Mouse (Mus musculus): ENCODE measurements at regions not wholly inside any gene's neighbourhood (a gene's known extent, or its start where the extent isn't known, plus 50 kb on each side); places are given as distances from the start of the nearest gene placed in this dataset.
A peak's percentile ranks its signal among the peaks of the same experiment; 100 is the strongest.

DNA sequence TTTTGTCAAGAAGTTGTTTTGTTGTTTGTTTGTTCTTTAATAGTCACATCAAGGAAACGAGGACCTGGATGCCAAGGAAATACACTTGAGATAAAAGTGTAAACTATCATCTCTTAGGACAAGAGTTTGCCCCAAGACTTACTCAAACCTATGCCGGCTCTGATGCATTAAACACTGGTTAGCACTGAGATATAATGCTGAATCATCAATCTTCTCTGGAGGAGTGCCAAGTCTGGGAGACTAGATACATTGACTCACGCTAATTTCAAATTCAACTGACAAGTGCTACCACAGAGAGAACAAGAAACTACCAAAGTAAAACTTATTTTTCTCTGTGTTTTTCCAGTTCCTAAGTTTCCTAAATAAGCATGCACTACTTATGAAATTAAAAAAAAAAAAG, 249.5 kb upstream of the Gm15217 start:
- Histone ChIP-seq H3K4me3 (replicated peaks; ENCODE audit: low read length) (no peak overlapping the region), H3K27ac (replicated peaks; ENCODE audit: low read depth, low read length) (no peak overlapping the region), H3K36me3 (ENCODE audit: control insufficient read depth, insufficient read depth, low read length) (no peaks in the 10 kb centered on the region), H3K27me3 (ENCODE audit: control insufficient read depth, insufficient read depth, low read length) (no peaks in the 10 kb centered on the region), H3K9me3 (ENCODE audit: control insufficient read depth, low read length) (no peaks in the 10 kb centered on the region), H3K4me2 (replicated peaks; ENCODE audit: low read depth, low read length, severe bottlenecking) (no peak overlapping the region), H3K4me1 (ENCODE audit: control insufficient read depth, insufficient read depth, low read length) (no peaks in the 10 kb centered on the region), H3K9ac (ENCODE audit: low read depth, low read length, severe bottlenecking) (no peak overlapping the region)
- ATAC-seq (ENCODE audit: low FRiP score, low read depth): no peak
- no peak for TF ChIP-seq POLR2A (IDR thresholded peaks at IDR 0.05; ENCODE audit: borderline replicate concordance, extremely low read depth, insufficient read depth, insufficient read length)
- WGBS: 69% methylated on average over 3 of the region's 3 CpGs
- DNase-seq (ENCODE audit: low spot score): peak; percentile 22

DNA sequence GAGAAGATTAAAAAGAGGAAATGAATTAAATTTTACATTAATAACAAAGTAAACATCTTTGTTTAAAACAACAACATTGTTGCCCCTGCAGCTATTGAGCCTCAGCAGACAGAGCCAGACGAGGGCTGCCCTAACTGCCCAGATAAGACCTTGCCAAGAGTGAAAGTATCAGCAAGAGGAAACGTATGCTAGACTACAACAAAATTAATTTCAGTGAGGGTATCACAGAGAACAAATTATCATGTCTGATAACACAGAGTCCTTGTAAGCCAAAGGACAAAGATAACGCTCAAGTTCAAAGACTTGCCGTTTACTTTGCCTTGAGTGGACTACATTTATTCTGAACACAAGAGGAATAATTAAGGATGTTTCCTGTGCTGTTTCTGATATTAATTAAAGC, 235.0 kb upstream of the Gm15217 start:
- Histone ChIP-seq H3K36me3 (ENCODE audit: control insufficient read depth, insufficient read depth, low read length) (no peaks in the 10 kb centered on the region), H3K4me3 (replicated peaks; ENCODE audit: low read length) (no peak overlapping the region), H3K27me3 (ENCODE audit: control insufficient read depth, insufficient read depth, low read length) (no peaks in the 10 kb centered on the region), H3K9me3 (ENCODE audit: control insufficient read depth, low read length) (peaks cover 7% of the 10 kb centered on the region; the same call in 1 of the 2 replicates), H3K4me1 (ENCODE audit: control insufficient read depth, insufficient read depth, low read length) (peaks cover 5% of the 10 kb centered on the region; the same call in 1 of the 2 replicates), H3K4me2 (replicated peaks; ENCODE audit: low read depth, low read length, severe bottlenecking) (no peak overlapping the region), H3K9ac (ENCODE audit: low read depth, low read length, severe bottlenecking) (no peak overlapping the region), H3K27ac (replicated peaks; ENCODE audit: low read depth, low read length) (no peak overlapping the region)
- no peak for ATAC-seq (ENCODE audit: low FRiP score, low read depth)
- no peak for DNase-seq (ENCODE audit: low spot score)
- WGBS: 53% methylated on average over 4 of the region's 4 CpGs
- no peak for TF ChIP-seq POLR2A (IDR thresholded peaks at IDR 0.05; ENCODE audit: borderline replicate concordance, extremely low read depth, insufficient read depth, insufficient read length)

DNA sequence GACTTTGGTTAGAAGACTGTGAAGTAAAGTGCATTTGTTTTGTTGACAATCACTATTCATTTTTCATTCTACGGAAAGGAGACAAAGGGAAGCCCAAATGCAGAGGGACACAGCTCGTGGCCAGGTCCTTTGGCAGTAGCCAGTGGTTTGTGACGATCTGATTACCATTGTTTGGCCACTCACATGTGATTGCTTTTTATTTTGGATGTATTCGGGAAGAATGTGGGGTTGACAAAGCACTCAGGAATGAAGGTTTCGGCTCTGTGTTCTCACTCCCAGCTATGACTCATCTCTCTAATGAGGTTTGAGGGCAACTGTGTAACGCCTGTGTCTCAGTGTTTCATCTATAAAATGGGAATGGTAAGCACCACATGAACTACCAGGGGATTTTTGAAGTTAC, 234.5 kb upstream of the Gm15217 start:
- DNase-seq (ENCODE audit: low spot score): no peak
- WGBS: 62% methylated on average over 6 of the region's 6 CpGs
- Histone ChIP-seq H3K36me3 (ENCODE audit: control insufficient read depth, insufficient read depth, low read length) (no peaks in the 10 kb centered on the region), H3K9me3 (ENCODE audit: control insufficient read depth, low read length) (peaks cover 3% of the 10 kb centered on the region; the same call in 1 of the 2 replicates), H3K27ac (replicated peaks; ENCODE audit: low read depth, low read length) (no peak overlapping the region), H3K4me1 (ENCODE audit: control insufficient read depth, insufficient read depth, low read length) (peaks cover 7% of the 10 kb centered on the region; the same call in 1 of the 2 replicates), H3K4me2 (replicated peaks; ENCODE audit: low read depth, low read length, severe bottlenecking) (no peak overlapping the region), H3K4me3 (replicated peaks; ENCODE audit: low read length) (no peak overlapping the region), H3K9ac (ENCODE audit: low read depth, low read length, severe bottlenecking) (no peak overlapping the region), H3K27me3 (ENCODE audit: control insufficient read depth, insufficient read depth, low read length) (no peaks in the 10 kb centered on the region)
- ATAC-seq (ENCODE audit: low FRiP score, low read depth): no peak
- no peak for TF ChIP-seq POLR2A (IDR thresholded peaks at IDR 0.05; ENCODE audit: borderline replicate concordance, extremely low read depth, insufficient read depth, insufficient read length)

DNA sequence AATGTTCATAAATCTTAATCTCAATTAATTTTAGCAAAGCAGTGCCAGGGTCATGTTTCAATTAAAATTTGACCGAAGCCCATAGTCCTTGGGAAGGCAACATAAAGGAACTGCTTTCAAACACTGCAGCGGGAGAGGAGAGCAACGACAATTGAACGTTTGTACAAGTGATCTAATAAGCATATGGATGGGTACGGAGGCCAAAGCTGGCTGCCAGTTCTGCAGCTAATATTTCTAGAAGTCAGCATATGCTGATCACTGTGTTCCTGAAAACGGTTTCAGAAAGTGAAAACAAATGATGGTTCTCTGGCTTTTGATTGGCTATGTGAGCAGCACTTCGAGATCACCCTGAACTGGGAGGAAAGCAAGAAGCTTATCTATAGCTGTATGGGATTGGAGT, 233.6 kb upstream of the Gm15217 start:
- WGBS: 47% methylated on average over 7 of the region's 7 CpGs
- Histone ChIP-seq H3K9me3 (ENCODE audit: control insufficient read depth, low read length) (no peaks in the 10 kb centered on the region), H3K4me1 (ENCODE audit: control insufficient read depth, insufficient read depth, low read length) (peaks cover 7% of the 10 kb centered on the region; the same call in 1 of the 2 replicates), H3K4me2 (replicated peaks; ENCODE audit: low read depth, low read length, severe bottlenecking) (no peak overlapping the region), H3K4me3 (replicated peaks; ENCODE audit: low read length) (no peak overlapping the region), H3K36me3 (ENCODE audit: control insufficient read depth, insufficient read depth, low read length) (no peaks in the 10 kb centered on the region), H3K9ac (ENCODE audit: low read depth, low read length, severe bottlenecking) (no peak overlapping the region), H3K27me3 (ENCODE audit: control insufficient read depth, insufficient read depth, low read length) (no peaks in the 10 kb centered on the region), H3K27ac (replicated peaks; ENCODE audit: low read depth, low read length) (no peak overlapping the region)
- DNase-seq (ENCODE audit: low spot score) (peak; percentile 17), ATAC-seq (ENCODE audit: low FRiP score, low read depth) (no peak)
- TF ChIP-seq POLR2A (IDR thresholded peaks at IDR 0.05; ENCODE audit: borderline replicate concordance, extremely low read depth, insufficient read depth, insufficient read length): no peak

DNA sequence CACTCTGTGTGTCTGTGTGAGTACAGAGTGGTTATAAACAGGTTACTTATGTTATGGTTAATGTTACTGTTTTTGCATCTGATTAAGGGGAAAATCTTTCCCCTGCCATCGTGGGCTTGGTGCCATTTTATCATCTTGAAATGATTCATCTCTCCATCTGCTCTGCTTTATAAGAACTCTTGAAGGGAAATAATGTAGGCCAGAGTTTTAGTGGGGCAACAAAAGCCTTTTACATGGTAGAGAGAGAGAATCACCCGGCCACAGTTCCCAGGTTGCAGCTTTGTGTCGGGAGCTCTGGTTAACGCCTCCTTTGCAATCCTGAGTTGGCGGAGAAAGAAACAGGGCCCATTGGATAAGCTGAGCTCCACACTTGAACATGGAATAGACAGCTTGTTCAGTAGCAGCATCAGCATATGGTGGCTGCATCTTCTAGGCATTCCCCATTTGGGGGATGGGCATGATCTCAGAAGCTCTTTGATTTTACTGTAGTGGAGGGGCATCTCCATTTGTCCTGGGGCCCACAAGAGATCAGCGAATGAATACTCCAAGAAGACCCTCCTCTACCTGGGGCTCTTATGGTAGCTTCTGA, 230.0 kb upstream of the Gm15217 start:
- Histone ChIP-seq H3K4me2 (replicated peaks; ENCODE audit: low read depth, low read length, severe bottlenecking) (no peak overlapping the region), H3K27ac (replicated peaks; ENCODE audit: low read depth, low read length) (no peak overlapping the region), H3K27me3 (ENCODE audit: control insufficient read depth, insufficient read depth, low read length) (no peaks in the 10 kb centered on the region), H3K4me1 (ENCODE audit: control insufficient read depth, insufficient read depth, low read length) (peaks cover 7% of the 10 kb centered on the region; the same call in 1 of the 2 replicates), H3K9ac (ENCODE audit: low read depth, low read length, severe bottlenecking) (no peak overlapping the region), H3K9me3 (ENCODE audit: control insufficient read depth, low read length) (no peaks in the 10 kb centered on the region), H3K4me3 (replicated peaks; ENCODE audit: low read length) (no peak overlapping the region), H3K36me3 (ENCODE audit: control insufficient read depth, insufficient read depth, low read length) (no peaks in the 10 kb centered on the region)
- WGBS: 62% methylated on average over 6 of the region's 6 CpGs
- DNase-seq (ENCODE audit: low spot score): peak; percentile 19
- TF ChIP-seq POLR2A (IDR thresholded peaks at IDR 0.05; ENCODE audit: borderline replicate concordance, extremely low read depth, insufficient read depth, insufficient read length): no peak
- no peak for ATAC-seq (ENCODE audit: low FRiP score, low read depth)

All from limb, embryonic 14.5 days (tissue).